Mouse (Mus musculus) embryo, embryonic 9.5 days (tissue): Measurements from ENCODE around the gene Anln.
"Not testable (repeated sequence)": the region's sequence is repeated elsewhere in the genome, so short reads cannot be mapped to it uniquely, and the experiment has no call there.

Source experiments
- DNase-seq: peaks from one replicate; pipeline ENCODE4 v3.0.0-alpha.2; 2017; ENCODE audit errors: extremely low spot score

The Anln gene

GRCm38 (mm10) chr9:22389021-22389476 is at the start of gene Anln:
Gene Anln (minus strand): TSS chr9:22389188.
- peak; percentile 96 for DNase-seq

DNA sequence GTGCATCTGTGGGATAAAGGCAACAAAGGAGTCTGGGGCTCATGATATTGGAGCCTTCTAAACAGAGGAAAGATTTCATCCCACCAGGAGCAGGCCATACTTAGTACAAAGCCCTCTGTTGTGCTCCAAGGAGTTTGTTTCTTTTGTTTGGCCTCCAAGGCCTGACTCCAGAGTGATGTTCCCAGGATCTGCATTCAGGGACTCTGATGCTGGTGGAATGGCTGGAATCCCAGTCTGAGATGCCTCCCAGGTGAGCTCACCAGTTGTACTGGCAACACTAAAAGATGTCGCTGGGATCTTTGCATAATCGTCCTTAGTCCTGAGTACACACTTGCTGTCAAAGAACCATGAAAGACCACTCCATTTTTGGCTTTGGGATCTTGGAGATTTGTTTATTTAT is 45.1 kb upstream of the Anln start:
- no peak for DNase-seq

DNA sequence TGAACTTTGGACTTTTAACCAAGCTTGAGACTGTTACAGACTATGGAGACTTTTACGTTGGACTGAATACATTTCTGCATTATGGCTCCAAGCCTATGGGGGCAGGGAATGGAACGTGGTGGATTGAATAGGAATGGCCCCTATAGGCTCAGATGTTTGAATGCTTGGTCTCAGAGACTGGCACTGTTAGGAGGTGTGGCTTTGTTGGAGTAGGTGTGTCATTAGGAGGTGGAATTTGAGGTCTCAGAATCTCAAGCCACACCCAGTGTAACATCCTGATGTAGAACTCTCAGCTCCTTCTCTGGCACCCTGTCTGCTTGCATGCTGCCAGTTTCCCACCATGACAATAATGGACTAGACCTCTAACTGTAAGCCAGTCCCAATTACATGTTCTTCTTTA is 44.2 kb upstream of the Anln start:
- no peak for DNase-seq

- DNase-seq: no peak
Measured at GRCm38 (mm10) chr9:22430315-22430840, 41.4 kb upstream of the Anln start.

DNA sequence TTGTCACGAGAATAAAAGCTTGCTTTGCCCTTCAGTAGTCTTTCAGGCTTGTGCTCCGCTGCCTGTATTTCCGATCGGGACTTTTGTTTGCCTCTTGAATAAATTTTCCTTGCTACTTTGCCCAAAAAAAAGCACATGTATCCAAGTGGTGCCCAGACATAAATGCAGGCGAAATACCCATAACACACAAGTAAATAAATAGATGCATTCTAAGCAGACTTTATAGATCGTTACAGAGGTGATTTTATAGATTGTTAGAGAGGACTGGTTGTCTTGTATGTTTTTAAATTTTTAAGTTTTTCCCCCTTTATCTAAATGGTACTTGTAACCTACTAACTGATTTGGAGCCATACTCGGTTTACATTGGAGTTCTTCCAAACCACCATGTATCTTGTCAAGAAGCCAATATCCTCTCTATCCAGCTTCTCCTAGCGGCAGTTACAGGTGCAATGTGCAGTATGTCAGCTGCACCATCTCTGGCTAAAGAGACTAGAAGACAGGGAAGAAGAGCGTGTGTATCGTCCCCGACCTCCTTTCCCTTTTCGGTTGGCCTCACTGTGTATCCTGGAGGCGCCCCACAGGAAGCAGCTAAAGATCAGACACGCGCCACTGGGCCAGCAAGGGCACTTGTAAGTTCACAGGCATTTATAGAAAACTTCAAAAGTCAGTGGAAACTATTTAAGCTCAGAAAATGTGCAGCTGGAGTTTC is 40.7 kb upstream of the Anln start:
- no peak for DNase-seq

DNA sequence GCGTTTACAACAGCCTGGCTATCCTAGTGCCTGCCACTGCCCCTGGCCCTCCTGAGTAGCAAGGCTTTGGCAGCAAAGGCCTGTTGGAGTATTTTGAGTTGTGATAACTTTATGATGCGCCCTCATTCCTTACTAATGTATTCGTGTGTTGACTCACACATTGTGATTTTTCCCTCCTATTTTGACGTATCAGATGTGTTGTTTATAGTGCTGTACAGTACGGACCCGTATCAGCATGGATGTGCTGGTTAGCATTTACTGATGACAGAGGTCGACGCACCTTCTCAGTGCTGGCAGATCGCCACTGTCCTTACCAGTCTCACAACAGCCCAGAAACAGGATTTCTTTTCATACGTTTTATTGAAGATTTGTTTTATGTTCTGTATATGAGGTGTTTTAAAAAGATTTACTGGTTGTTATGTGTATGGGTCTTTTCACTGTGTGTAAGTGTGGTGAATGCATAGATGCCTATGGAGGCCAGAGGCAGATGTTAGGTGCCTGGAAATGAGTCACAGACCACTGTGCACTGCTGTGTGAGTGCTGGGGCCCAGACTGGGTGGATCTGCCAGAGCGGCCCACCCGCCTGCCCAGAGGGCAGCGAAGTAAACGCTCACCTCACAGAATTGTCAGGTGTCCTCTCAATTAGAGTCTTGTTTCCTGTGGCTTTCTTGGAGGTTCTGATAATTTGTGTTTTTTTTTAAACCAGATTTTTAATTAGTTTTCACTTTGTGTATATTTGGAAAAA is 39.9 kb upstream of the Anln start:
- no peak for DNase-seq

DNA sequence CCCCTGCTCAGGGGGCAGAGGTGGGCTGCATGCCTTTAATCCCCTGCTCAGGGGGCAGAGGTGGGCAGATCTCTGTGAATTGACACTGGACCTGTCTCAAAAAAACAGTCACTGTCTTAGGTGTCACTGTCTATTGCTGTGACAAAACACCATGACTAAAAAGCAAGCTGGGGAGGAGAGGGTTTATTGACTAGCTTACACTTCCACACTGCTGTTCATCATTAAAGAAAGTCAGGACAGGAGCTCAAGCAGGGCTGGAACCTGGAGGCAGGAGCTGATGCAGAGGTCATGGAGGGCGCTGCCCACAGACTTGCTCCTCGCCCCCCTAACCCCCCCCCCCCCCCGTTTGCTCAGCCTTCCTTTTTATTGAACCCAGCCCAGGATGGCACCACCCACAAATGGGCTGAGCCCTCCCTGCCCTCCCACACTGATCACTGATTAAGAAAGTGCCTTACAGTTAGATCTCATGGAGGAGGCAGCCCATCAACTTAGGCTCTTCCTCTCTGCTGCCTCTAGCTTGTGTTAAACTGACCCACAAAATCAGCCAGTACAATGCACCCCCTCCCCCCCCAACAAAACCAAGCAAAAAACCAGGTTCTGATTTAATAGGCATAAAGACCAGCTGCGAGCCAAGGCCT is 39.2 kb upstream of the Anln start:
- no peak for DNase-seq

DNA sequence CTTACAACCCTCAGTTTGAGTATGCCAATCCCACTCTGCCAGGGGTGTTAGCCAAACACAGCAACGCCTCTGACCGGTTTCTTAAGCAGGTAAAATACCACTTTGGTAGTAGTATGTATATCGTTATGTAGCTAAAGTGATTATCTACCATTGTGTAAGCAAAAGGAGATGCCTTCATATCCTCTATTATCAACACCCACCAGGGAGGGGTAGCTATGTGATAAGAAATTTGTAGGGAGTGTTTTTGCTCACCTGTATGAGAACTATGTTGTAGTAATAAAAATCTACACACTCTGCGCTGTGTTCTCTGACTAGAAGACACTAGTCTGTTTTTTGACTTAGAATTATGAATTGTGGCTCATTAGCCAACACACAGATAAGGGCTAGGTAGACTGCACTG is 35.7 kb upstream of the Anln start:
- no peak for DNase-seq

GRCm38 (mm10) chr9:22424196-22424595 is 35.2 kb upstream of the Anln start:
- no peak for DNase-seq

- no peak for DNase-seq
Measured at GRCm38 (mm10) chr9:22423507-22423906, 34.5 kb upstream of the Anln start.

- DNase-seq: no peak
Measured at GRCm38 (mm10) chr9:22422559-22422958, 33.6 kb upstream of the Anln start.

DNA sequence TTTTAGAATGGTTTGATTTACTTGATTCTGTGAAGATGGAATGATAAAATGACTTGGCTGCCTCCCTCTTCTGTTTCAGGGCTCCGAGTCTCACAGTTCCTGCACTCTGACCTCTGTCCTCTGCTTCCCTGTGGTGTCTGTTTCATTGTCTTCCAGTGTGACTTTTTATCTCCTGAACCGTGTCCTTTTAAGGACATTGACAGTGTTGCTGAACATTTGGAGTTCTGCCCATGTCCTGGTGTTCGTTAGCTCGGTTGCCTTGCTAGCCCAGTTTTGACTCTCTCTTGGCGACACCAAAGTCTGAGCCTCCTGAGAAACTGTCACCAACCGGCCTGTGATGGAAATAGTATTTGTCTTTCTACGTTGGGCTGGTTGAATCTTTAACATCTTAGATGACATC is 31.5 kb upstream of the Anln start:
- peak; percentile 26 for DNase-seq

- no peak for DNase-seq
Measured at GRCm38 (mm10) chr9:22419877-22420276, 30.9 kb upstream of the Anln start.

GRCm38 (mm10) chr9:22417547-22417946 is 28.6 kb upstream of the Anln start:
- no peak for DNase-seq

GRCm38 (mm10) chr9:22416187-22416586 is 27.2 kb upstream of the Anln start:
- no peak for DNase-seq

DNA sequence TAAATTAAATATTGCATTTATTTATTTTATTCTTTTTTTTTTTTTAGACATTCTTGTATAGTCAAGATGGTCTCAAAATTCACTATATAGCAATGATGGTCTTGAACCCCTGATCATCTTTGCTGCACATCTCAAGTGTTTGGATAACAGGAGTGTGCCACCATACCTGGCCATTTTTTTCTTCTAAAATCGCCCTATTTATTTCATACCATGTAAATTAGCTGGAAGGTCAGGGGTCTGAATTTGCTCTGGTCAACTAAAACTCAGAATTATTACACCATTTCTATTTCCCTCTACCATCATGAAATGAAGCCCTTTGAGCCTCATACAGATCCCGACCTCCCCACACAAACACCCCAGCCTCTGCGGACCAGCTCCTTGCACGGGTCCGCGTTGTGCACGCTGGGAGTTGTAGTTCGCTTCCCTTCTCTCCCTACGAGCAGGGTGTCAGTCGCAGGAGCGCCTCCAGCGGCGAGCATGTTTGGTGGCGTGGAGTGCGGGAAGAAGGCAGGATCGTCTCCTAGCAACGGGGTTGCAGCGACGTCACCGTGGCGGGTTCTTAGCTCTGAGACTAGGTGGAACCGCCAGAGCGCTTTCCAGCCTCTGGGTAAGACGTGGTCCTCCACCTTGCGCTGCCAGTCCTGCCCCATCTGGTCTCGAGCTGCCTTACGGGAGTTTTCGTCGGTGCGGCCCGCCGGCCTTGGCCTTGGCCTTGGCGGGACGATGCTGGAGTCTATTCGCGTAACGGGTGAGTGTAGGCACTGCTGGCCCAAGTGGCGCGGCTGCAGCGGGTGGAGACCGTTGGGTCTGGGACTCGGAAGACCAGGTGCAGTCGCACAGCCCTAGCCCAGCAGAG is 22.2 kb upstream of the Anln start, which contains the start of gene 9530077C05Rik:
Gene 9530077C05Rik, plus strand, starts transcription at position 512 of the 856 bp plus-strand sequence.
- peak; percentile 95 for DNase-seq

DNA sequence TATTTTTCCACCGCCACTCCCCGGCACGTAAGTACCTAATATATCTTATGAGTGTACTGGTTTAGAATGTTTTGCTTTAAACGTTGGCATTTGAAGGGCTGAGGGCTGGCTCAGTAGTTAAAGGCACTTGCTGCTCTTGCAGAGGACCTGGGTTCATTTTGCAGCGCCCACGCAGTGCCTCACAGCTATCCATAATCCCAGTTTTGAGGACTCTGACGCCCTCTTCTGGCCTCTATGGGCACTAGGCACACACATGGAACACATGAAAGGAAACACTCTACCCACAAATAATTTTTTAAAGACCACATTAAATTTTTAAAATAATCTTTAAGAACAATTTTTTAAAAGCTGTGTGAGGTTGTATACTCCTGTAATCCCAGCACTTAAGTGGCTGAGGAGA is 20.5 kb upstream of the Anln start:
- no peak for DNase-seq

GRCm38 (mm10) chr9:22408344-22408743 is 19.4 kb upstream of the Anln start:
- DNase-seq: not testable (repeated sequence)

- DNase-seq: not testable (repeated sequence)
Measured at GRCm38 (mm10) chr9:22407633-22408032, 18.6 kb upstream of the Anln start.

DNA sequence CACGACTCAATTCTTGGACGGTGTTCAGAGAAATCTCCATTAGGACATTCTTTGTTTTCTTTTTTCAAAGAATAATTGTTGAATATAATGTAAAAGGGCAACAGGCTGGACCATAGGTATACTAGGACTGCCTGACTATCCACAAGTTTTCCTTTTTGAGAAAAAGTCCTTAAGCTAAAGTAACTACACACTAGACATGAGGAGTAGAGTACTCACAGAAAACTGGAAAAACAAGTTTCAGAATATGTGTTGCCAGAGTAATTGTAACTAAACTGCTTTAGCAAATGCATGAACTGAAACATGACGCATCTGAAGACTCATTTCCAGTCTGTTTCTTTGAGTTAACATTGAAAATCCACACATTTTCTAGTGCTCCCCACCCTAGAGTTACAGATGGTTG is 16.4 kb upstream of the Anln start:
- DNase-seq: no peak

GRCm38 (mm10) chr9:22403501-22403900 is 14.5 kb upstream of the Anln start:
- not testable (repeated sequence) for DNase-seq
